Mouse (Mus musculus) retina, postnatal 1 day (tissue): ENCODE measurements around the gene Trappc12.

Experiments used
- DNase-seq: peaks from one replicate; pipeline ENCODE4 v3.0.0-alpha.2; 2012

Trappc12 gene

DNA sequence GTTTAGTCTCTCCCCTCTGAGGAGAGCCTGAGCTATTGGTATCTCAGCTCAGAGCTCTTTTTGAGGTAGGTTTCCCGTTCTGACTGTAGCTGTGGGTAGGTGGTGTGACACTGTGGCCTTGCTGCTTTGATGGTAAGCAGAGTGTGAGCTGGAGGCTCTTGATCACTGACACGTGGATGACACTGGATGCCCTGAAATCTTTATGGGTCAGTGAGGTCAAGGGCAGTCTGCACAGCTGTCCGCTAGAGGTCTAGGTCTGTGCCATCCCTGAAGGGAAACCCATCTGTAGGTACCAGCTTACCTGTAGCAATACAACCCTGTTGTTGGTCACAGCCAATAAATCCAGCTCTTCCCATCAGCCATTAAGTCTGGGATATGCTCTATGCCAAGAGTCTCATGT is 64.5 kb downstream of the Trappc12 start:
- DNase-seq, result no peak

DNA sequence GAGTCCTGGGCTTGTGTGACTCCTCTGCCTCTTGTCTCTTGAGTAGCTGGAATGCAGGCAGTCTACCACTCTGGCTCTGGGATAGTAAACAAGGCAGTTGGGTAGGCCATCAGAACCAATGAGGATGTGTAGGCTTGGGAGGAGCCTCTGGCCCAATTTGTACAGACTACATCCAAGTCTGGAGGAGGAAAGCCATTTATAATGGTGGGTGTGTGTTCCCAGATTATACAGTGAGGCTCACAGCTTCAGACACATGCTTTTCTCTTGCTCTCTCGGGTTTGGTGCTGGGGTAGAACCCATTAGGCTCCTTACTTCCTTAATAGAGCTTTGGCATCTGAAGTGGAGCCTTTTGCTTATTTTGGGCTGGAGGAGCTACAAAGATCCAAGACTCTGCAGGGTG is 65.6 kb downstream of the Trappc12 start:
- no peak for DNase-seq

DNA sequence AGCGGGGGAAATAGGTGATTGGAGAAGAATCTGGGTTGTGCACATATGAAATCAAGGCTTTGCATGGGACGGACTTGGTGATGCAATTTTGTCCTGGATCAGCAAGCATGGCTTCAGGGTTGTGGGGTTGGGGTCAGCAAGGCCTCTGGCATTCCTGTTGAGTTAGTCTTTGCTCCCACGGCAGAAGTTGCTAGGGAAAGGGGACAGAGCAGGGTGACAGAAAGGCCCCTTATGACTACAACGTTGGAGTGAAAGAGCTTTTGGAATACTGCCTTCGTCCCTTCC is 74.4 kb downstream of the Trappc12 start:
- no peak for DNase-seq

DNA sequence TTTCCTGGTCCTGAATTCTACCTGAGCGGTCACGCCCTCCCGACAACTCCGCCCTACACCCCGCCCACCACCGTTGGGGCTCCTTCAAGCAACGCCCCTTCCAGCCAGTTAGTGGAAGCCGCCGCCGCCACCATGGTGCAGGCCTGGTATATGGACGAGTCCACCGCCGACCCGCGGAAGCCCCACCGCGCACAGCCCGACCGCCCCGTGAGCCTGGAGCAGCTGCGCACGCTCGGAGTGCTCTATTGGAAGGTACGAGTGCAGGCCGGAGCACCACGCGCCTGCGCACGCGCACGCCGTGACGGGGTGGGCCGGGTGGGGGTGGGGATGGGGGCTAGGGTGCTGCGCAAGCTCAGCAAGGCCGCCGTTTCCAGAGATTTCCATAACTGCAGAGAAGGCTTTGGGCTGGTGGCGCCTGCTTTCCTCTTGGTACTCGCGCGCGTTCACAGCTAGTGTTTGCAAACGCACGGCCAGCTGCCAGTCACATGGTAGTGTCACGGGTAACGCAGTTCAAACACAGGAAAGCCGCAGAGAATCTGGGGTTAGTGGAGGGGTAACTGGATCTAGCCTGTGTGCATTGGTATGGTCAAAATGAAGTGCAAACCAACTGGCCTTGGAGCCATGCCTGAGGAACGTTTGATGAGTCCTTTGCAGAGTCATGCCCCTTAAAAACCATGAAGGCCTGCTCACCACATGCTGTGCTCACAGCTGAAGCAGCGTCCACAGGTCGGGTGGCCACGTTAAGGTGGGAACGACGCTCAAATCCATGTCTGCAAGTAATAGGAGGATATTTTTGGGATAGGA is 74.9 kb downstream of the Trappc12 start, which contains the start of gene Adi1:
Gene Adi1 (plus strand): TSS at position 111 of the 804 bp plus-strand sequence.
- DNase-seq, result peak; percentile 93

GRCm38 (mm10) chr12:28674038-28674720 is 76.1 kb downstream of the Trappc12 start:
- DNase-seq, result no peak

- DNase-seq, result no peak
These were observed 83.0 kb downstream of the Trappc12 start for GRCm38 (mm10) chr12:28667287-28667686.

DNA sequence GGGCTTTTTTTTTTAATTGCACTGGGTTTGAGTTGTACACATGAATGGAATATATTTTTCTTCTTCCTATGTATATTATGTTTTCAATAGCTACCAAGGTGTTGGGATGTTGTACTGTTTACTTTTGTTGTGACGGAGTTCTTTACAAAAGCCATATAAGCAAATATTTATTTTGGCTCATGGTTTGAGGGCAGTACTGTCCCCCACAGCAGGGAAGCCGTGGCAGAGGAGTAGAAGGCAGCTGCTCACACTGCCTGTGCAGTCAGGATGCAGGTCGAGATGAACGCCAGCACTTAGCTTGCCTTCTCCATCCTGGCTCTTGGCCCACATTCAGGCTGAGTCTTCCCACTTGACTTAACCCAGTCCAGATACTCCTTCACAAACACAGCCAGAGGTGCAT is 83.5 kb downstream of the Trappc12 start:
- no peak for DNase-seq

- no peak for DNase-seq
These were observed 87.6 kb downstream of the Trappc12 start for GRCm38 (mm10) chr12:28662628-28663027.

- DNase-seq, result peak; percentile 93
These were observed 100.8 kb downstream of the Trappc12 start, which contains the start of gene Rnaseh1 for GRCm38 (mm10) chr12:28649141-28650110. TSS of gene Rnaseh1 (plus strand) at chr12:28649602.
